Mouse (Mus musculus) retina, postnatal 1 day (tissue): Measurements from ENCODE around the gene Msn.

ENCODE experiments used
- DNase-seq: peaks from one replicate; pipeline ENCODE4 v3.0.0-alpha.2; 2012

Gene Msn

DNA sequence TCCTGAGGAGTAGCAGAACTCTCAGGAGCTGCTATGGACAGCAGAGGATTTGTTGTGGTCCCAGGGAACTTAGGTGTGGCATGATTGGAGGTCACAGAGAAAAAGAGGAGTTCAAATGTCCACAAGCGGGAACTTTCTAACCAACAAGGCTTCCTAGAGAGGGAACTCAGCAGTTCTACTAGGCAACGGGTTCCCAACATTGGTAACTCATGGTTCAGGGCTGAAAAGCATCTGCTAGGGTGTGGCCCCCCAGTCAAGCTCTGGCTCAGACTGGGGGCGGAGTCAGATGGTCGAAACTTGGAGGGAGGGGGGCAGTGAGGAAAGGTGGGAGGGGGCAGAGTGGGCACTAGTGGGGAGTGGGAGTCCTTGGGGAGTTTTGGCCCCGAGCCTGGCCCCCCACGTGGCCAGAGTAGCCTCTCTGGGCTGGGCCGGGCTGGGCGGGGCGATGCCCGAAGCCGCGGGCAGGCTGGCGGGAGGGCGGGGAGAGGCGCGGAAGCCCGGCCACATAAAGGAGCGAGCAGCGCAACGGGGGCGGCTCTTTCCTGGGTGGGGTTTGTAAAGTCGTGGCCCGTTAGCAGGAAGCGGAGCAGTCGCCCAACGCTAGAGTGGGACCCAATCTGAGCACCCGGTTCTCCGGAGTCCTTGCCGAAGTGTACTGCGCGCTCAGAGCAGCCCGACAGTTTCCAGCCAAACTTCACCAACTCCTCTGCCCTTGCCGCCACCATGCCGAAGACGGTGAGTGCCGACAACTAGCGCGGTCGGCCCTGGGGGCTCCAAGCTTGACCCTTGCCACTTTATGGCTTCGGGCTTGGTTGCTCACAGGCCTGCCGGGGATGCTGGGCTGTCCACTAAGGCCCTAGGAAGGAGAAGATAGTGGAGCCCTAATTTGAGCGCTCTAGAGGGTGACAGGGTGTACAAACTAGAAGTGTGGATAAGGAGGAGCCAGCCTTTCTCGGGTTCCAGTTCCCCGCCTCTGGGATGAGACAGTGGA is at the start of gene Msn:
Gene Msn, plus strand, starts transcription at position 534 of the 991 bp plus-strand sequence.
- peak; percentile 64 for DNase-seq

DNA sequence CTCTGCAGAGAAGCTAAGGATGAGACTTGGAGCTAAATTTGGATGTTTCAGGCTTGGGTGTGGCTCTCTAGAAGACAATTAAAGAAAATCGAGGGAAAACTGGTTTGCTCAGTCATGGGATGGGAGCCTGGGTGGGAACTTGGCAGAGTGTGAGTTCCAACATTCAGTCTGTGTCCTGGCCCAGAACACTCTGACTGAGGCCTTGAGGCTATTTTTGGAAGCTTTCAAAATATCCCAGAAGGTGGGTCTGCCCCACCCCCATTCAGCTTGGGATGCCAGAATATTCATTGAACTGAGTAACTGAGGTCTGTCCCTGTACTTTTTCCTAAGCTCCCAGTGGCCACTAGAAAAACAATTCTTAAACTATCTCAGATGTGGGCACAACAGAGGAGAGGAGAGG is 43.0 kb upstream of the Msn start:
- DNase-seq = no peak

GRCm38 (mm10) chrX:96077747-96078146 is 18.1 kb upstream of the Msn start:
- no peak for DNase-seq

GRCm38 (mm10) chrX:96086259-96086658 is 9.6 kb upstream of the Msn start:
- no peak for DNase-seq

DNA sequence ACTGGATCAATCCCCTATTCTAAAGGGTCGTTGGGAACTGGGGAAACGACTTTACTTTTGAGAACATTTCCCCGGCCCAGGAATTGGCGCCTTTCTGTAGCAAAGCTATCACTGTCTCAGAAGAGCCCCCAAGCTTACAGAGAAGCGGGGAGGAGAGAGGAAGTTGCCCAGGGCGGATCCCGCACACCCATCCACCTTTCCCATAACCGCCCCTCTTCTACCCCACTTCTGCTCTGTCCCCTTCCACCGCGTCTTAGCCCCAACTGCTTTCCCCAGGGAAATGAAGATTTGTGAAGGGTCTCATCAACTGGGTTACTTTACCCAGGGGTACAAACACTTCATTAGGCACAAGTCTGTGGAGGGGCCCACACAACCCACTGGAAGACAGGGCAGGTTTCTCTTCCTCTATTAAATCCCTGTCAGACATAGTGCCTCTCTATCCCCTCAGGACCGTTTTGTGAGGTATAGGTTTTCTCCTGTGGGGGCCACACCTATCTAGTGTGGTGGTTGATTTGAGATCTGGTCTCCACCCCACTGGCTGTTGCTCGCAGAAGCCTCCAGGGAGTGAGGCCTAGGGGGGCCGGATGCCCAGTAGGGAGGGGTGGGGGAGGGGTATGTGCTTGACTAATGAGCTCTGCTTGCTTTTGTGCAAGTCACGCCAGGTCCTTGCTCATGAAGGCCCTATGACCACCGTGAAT is 820 bp downstream of the Msn start:
- DNase-seq = peak; percentile 66

DNA sequence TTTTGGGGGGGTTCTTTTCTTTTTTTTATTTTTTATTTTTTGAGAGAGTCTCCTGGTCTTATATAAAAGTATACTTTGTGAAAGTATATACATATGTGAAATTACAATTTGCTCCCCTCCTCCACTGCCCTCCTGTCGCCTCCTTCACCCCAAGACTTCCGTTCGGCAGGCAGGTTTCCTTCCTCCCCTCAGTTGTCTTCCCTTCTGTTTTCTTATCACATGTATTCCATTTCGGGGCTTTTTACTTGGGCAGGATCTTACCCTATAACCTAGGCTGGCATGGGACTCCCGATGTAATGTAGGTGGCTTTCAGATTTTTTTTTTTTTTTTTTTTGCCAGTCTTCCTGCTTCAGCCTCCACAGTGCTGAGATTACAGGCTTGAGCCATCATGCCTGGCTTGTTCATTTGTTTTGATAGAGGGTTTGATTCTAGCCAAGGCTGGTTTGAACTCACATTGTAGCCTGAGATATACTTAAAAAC is 1.7 kb downstream of the Msn start:
- DNase-seq = no peak

GRCm38 (mm10) chrX:96099003-96099402 is 3.2 kb downstream of the Msn start:
- no peak for DNase-seq

DNA sequence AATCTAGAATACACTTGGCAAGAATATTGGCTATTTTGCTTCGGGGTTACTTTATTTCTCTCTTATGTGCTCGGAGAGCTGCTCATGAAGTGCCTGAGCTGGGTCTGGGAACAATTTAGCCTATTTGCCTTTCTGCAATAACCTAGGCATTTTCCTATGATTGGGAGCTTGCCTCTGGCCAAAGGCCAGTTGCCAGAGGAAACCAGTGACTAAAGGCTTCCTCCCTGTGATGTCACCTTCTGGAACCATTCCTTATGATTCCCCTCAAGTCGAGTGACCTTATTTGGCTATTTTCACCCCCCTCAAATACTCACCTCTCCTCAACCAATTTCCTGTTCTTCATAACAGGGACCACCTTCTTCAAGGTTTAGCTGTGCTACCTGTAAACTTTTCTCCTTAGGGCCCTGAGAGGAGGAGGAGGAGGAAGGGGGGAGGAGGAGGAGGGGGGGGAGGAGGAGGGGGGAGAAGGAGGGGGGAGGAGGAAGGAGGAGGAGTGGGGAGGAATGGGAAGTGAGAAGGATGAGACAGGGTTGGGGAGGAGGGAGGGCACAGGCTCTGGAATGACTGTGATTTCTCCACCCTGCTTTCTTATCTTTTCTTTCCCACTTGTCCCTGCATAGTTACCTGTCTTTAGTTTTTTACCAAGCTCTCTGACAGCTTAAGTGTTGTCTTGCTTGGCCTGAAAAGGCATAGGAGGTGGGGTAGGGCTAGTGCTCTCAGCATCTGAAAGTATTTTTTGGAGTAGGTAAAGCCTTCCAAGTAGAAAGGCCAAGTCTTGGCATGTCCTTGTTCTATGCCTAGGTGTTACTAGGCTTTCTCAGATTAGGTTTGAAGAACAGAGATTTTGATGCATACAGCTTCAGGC is 11.8 kb downstream of the Msn start:
- no peak for DNase-seq

DNA sequence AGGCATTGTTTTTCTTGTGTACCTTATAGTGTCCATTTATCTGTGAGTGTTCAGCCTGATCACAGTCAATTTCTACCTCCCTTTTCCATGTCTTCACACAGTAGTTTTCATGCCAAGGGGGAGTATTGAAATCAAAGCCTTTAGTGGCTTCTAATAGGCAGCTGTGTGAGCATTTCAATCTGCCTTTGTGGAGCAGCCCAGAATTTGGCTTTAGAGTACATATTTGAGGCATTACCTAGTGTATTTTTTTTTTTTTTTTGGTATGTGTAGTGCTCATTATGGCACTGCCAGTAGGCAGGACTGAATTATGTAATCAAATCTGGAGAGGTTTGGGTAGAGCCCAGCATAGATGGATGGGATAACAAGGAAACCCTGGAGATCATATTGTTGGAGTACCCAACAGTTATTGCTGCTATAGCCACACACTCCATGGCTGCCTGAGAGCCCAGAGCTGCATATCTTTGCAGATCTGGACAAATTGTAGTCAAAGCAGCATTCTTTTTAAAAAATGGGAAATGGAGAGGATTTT is 17.3 kb downstream of the Msn start:
- no peak for DNase-seq

DNA sequence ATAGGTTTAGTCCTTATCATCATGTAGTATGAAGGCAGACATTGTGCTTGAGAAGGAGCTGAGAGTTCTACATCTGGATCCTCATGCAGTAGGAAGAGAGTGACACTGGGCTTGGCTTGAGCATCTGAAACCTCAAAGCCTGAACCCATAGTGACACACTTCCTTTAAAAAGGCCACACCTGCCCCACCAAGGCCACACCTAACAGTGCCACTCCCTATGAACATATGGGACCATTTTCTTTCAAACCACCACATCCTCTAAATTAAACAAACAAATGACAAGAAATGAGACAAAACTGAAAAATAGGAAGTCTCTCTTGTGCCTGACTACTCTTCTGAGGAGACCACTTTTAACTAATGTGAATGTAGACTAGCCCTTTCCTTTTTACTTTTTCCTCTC is 19.7 kb downstream of the Msn start:
- DNase-seq = no peak

DNA sequence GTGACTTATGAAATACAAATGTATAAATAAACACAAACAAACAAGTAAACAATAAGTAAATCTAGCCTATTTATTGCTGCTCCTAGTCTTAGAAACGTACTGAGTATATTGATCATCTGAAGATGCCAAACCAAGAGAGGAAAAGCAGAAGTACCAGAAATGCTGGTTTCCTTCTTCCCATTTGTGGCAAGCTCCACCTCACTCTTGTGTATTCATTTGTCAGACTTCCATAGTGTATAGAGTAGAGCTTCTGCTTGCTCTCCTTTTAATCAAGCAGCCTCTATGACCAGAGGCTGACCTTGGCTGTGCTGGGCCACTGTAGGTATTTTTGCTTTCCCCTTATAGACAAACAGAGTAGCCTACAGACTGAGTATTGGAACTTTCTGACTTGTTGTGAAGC is 21.5 kb downstream of the Msn start:
- no peak for DNase-seq

DNA sequence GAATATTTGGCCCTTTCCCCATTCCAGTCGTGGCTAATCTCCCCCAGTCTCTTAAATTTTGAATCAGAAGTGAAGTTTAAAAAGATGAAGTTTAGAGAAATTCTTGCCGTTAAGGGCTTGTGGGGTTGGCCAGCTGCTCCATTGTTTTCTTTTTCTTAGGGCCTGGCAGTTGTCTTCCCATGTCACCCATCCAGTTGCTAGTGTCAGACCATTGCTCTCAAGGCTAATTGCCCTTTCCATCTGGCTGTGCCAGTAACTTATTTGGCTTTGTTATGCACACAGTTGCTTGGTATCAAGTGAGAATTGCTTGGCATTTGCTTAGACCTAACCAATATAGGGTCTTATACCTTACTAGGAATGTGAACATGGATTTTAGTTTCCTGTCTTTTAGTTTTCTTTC is 24.2 kb downstream of the Msn start:
- DNase-seq = no peak

GRCm38 (mm10) chrX:96121912-96122311 is 26.1 kb downstream of the Msn start:
- no peak for DNase-seq

DNA sequence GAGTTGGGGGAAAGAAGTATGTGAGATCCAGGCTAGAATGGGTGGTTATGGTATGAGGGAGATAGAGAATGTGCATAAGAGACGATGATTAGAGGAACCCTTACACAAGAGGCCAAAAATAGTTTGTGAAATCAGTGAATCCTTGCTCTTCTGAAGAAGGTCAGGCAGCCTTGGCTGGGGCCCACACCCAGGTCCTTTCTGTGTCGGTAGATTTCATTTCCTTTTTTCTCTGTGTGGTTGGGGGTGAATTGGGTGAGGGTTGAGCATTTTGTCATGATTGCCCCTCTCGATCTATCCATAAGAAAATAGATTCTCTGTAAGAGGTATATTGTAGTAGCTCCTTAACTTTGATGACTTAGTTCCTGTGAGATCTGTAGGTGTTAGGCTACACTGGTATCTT is 31.0 kb downstream of the Msn start:
- DNase-seq = no peak

DNA sequence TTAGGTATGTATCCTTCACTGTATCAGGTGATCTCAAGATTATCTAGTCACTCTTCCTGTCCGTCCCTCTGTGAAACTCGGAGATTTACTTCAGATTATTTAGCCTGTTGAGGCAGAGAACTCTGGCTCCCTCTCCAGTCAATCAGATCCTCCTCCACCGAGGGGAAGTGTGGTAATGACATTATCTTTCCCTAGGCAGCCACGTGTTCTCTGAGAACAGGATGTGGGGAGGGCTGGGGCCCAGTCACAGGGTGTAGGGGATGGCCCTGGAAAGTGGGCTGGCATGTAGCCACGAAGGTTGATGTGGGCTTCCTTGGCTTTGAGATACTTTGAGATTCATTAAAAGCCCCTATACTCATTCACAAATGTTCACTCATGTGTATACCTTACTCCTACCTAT is 34.3 kb downstream of the Msn start:
- no peak for DNase-seq

- DNase-seq = no peak
Observed at GRCm38 (mm10) chrX:96130663-96131062, 34.8 kb downstream of the Msn start.

- DNase-seq = no peak
Observed at GRCm38 (mm10) chrX:96133260-96133659, 37.4 kb downstream of the Msn start.

DNA sequence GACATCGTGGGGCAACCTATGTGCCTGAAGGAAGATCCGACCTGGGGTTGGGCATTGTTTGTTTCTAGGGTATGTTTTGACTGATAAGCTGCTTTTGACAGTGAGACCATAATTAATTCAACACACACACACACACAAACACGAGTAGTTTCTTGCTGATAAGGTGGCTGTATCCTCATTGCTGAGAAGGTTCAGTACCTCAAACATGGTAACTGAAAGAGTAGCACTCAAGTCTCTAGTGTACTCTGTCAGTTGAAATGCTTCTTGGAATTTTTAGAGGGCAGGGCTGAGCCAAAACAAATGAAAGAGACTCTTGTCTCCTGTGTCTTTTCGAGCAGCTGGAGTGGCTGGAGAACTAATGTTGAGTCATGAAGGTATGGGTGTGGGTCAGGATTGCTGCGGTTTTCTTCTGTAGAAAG is 38.4 kb downstream of the Msn start:
- no peak for DNase-seq

DNA sequence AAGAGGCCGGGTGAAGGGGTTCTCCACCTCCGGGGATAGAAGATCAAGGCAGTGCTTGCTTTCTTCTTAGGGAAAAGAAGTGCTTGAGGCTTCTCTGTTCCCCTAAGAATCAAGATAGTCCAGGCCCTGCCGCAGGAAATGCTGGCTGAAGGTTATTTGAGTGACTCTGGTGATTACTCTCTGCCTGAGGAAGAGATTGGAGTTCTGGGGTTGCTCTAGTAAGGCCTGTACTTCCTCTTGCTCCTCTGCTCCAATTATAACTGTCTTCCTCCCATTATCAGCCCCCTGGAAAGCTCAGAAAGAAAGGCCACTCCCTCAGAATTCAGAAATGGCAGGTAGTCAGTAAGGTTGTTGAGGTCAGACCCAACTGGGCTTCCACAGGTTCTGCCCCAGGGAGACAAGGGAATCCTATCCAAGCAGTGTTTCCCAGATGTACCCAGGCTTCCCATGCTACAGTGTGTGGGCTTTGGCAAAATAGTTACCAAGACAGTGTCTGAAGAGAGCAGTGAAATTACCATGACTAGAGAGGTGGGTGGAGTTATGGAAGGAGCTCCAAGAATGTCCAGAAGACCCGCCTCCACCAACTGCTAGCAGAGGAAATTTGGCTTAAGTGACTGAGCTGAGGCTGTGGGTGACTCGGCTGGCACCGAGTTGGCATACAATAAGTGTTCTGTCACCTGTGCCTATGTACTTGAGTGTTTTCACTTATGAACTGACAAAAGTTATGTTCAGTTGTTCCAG is 39.2 kb downstream of the Msn start:
- no peak for DNase-seq

GRCm38 (mm10) chrX:96135581-96135980 is 39.7 kb downstream of the Msn start:
- DNase-seq = no peak

GRCm38 (mm10) chrX:96139262-96139661 is 43.4 kb downstream of the Msn start:
- DNase-seq = no peak

DNA sequence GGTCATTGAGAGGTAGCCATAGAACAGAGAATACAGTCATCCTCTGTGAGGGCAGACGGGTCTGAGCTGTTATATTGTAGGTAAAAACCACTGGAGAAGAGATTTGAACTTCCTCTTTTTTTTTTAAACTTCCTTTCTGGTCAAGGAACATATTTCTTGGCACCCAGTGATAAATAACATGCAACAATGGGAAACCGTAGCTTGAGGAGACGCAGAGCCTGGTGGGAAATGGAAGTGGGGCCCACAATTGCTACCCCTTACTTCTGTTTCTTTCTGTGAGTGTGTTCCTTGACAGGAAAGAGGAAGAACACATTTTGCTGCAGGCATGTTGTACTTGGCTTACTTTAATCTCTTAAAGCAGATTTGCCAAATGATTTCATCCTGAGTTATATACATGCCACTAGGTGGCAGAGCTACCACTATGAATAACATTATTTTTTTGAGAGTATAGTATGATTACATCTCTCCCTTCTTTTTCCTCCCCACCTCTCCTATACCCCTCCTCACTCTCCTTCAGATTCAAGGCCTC is 49.2 kb downstream of the Msn start:
- peak; percentile 3 for DNase-seq
